Mouse (Mus musculus): Measurements from ENCODE around the gene Gfra4. TPM values are rescaled to one million over a fixed set of nuclear protein-coding genes. Genes with fewer than 3 reads are reported as not detected.

The Gfra4 gene
- 45.0 and 52.9 TPM in 2 replicates for polyA plus RNA-seq (2015; fragmentation: Nextera tagmentation; extraction: Ambion mirVana)

DNA sequence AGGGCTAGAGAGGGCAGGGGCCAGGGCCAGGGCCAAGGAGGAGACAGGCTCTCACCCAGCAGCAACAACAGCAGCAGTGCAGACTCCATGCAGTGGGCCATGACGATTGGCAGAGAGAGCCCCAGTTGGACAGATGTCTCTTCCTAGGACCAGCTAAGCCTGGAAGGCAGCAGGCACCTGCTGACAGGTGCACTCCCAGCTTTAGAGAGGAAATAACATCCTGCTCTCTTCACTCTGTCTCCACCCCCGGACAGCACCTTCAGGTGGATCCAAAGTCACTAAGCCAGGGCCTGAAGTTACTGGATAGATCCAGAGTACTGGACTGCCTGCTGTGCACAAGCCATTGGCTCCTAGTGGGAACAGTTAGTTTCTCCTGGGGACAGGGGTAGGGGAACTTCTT is at the start of gene Gfra4:
Gene Gfra4 (minus strand): TSS at position 101 of the 400 bp plus-strand sequence.
- no peak within 1 kb of the TSS for H3K27ac ChIP-seq (replicated peaks)
- H3K4me2 ChIP-seq: peak within 1 kb of the TSS; percentile 74
- H3K4me3 ChIP-seq: peak within 1 kb of the TSS; percentile 52
- WGBS: 75% methylated on average over 2 of the region's 2 CpGs
- no peaks in the 10 kb centered on the region for H3K9me3 ChIP-seq
- no peaks in the 10 kb centered on the region for H3K36me3 ChIP-seq
- peak within 1 kb of the TSS; percentile 63 for H3K9ac ChIP-seq
- no peak for ATAC-seq (ENCODE audit: low FRiP score, low read depth)
- H3K4me1 ChIP-seq (replicated peaks): peaks cover 19% of the 10 kb centered on the region
- 0 out of 2 replicates have a peak, but pooled peaks cover 11% of the 10 kb centered on the region for H3K27me3 ChIP-seq

DNA sequence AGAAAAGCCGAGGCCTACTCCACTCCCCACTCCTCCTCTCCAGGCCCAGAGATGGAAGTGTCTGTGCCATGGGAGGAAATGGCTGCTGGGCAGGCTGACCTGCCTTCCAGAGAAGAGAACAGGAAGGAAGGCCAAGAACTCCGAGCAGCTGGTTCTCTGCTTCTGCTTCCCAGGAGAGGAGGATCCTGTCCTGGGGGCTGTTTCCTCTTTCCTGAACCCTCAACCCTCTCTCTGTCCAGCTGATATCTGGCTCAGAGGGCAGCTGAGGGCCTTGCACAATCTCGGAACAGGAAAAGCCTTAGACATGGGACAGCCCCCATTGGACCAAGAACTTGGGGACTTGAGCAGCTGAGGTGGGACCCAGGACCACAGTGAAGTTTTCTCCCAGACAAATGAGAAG is 48.0 kb upstream of the Gfra4 start:
- H3K9me3 ChIP-seq: no peaks in the 10 kb centered on the region
- WGBS: 84% methylated on average over 3 of the region's 3 CpGs
- H3K4me2 ChIP-seq: no peak overlapping the region
- no peaks in the 10 kb centered on the region for H3K27me3 ChIP-seq
- no peaks in the 10 kb centered on the region for H3K4me1 ChIP-seq (replicated peaks)
- no peak overlapping the region for H3K4me3 ChIP-seq
- H3K36me3 ChIP-seq: no peaks in the 10 kb centered on the region
- no peak overlapping the region for H3K27ac ChIP-seq (replicated peaks)
- H3K9ac ChIP-seq: no peak overlapping the region
- ATAC-seq (ENCODE audit: low FRiP score, low read depth): no peak

DNA sequence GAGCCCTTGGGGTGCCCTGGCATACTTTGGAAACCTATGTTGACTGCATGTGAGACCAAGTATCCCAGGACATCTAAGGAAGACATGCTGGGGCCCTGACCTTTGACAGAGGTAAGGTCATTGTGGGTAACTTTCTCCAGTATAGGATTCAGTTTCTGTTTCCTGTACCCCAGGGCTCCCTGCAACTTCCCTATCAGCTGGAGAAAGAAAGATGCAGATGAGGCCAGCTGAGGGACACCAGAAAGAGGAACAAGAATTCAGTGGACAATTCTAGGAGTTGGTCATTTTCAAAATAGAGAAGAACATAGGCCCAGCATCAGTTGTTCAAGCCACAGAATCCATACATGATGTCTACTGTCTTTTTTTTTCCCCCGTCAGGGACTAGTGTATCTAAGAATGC is 46.7 kb upstream of the Gfra4 start:
- no peaks in the 10 kb centered on the region for H3K9me3 ChIP-seq
- no peak overlapping the region for H3K27ac ChIP-seq (replicated peaks)
- H3K4me1 ChIP-seq (replicated peaks): no peaks in the 10 kb centered on the region
- no peak overlapping the region for H3K9ac ChIP-seq
- no peak overlapping the region for H3K4me2 ChIP-seq
- no peak overlapping the region for H3K4me3 ChIP-seq
- H3K36me3 ChIP-seq: no peaks in the 10 kb centered on the region
- WGBS: 96% methylated on average over 1 of the region's 1 CpGs
- no peak for ATAC-seq (ENCODE audit: low FRiP score, low read depth)
- no peaks in the 10 kb centered on the region for H3K27me3 ChIP-seq

DNA sequence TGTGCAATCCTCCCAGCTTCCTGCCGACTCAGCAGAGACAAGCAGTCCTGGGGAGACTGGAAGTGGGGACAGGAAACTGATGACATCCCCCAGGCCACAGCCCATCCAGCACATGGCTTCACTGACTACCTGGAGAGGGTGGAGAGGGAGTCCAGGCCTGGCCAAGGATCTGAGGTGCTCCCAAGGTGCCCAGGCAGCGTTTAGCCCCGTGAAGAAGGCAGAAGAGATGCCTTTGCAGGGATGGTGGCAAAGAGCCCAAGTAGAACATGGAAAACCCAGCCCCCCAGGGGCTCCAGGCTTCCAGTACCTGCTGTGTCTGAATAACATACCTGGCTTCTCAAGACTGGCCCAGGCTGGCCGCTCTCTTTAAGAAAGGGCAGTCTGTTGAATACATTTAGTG is 45.7 kb upstream of the Gfra4 start:
- no peaks in the 10 kb centered on the region for H3K9me3 ChIP-seq
- no peak for ATAC-seq (ENCODE audit: low FRiP score, low read depth)
- H3K27ac ChIP-seq (replicated peaks): no peak overlapping the region
- no peaks in the 10 kb centered on the region for H3K27me3 ChIP-seq
- no peak overlapping the region for H3K9ac ChIP-seq
- H3K36me3 ChIP-seq: no peaks in the 10 kb centered on the region
- no peaks in the 10 kb centered on the region for H3K4me1 ChIP-seq (replicated peaks)
- H3K4me2 ChIP-seq: no peak overlapping the region
- WGBS: 82% methylated on average over 4 of the region's 4 CpGs
- no peak overlapping the region for H3K4me3 ChIP-seq

DNA sequence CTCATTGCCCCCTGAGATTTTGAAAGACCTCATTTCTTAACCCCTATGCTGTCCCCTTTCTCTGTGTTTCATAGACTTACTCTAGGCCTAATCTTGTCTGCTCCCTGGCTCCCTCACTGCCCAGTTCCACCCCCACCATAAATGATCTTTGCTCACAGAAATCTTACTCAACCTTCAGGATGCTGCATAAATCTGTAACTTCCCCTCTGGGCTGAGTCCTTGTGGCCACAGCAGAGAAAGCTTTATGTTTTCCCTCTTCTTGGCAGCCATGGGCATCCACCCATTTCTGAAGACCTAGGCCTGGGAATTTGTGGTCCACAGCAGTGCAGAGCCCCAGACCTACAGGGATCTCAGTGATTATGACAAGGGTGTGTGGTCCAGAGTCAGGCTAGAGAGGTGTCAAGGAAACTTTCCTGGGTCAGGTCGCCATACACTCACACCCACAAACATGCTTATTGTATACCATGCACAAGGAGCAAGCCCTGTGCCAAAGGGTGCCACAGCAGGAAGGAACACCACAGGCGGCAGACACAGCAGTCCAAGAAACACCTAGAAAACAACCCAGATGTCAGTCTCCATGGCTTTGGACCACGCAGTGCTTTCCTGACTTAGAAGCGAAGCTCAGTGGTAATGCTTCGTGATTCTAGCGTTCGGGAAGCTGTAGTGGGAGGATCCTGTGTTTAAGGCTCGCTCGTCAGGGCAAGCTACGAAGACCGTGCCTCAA is 43.9 kb upstream of the Gfra4 start, which contains the start of gene Siglec1:
Gene Siglec1 (minus strand): TSS at position 99 of the 724 bp plus-strand sequence.
- 88% methylated on average over 11 of the region's 11 CpGs for WGBS
- no peak for ATAC-seq (ENCODE audit: low FRiP score, low read depth)
- Histone ChIP-seq H3K36me3 (no peaks in the 10 kb centered on the region), H3K27ac (replicated peaks) (no peak within 1 kb of the TSS), H3K9me3 (no peaks in the 10 kb centered on the region), H3K9ac (no peak within 1 kb of the TSS), H3K4me1 (replicated peaks) (no peaks in the 10 kb centered on the region), H3K4me3 (no peak within 1 kb of the TSS), H3K27me3 (no peaks in the 10 kb centered on the region), H3K4me2 (no peak within 1 kb of the TSS)

DNA sequence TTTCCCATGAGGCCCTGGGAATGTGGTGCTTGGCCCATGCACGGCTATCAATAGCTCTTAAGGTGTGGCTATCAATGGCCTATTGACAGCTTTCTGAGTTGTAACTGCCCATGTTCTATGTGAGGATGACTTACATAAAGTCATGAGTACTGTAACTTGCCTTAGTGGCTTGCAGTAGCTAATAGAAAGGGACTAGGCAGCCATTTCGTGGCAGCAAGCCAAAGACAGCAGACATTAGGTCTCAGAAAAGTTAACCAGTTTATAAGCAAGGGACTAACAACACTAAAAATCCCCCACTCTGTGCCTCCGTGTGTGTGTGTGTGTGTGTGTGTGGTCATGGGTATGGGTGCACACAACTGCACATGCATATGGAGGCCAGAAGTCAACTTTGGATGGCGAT is 41.3 kb upstream of the Gfra4 start:
- H3K27me3 ChIP-seq: no peaks in the 10 kb centered on the region
- H3K4me2 ChIP-seq: no peak overlapping the region
- no peaks in the 10 kb centered on the region for H3K36me3 ChIP-seq
- no peak for ATAC-seq (ENCODE audit: low FRiP score, low read depth)
- no peak overlapping the region for H3K27ac ChIP-seq (replicated peaks)
- no peaks in the 10 kb centered on the region for H3K4me1 ChIP-seq (replicated peaks)
- WGBS: 85% methylated on average over 4 of the region's 4 CpGs
- no peak overlapping the region for H3K4me3 ChIP-seq
- H3K9ac ChIP-seq: no peak overlapping the region
- H3K9me3 ChIP-seq: no peaks in the 10 kb centered on the region

DNA sequence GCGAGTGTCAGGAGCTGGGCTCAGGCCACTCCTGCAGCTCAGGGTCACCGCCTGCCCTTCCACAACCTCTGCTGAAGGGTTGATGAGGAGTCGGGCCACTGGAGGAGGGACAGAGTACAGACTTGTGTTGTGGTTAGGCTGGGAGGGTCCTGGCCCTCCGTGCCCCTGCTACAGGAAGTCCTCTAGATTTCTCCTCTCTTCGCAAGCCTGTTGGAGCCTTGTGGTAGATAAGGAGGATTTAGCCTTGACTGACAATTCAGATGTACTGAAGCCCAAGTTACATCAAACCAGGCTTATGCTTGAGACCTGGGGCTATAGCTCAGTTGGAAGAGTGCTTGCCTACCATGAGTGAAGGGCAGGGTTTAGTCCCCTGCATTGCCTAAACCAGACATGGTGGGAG is 37.6 kb upstream of the Gfra4 start:
- WGBS: 92% methylated on average over 5 of the region's 5 CpGs
- H3K4me3 ChIP-seq: no peak overlapping the region
- H3K4me1 ChIP-seq (replicated peaks): no peaks in the 10 kb centered on the region
- no peak overlapping the region for H3K27ac ChIP-seq (replicated peaks)
- no peak overlapping the region for H3K9ac ChIP-seq
- no peaks in the 10 kb centered on the region for H3K27me3 ChIP-seq
- H3K36me3 ChIP-seq: no peaks in the 10 kb centered on the region
- no peaks in the 10 kb centered on the region for H3K9me3 ChIP-seq
- no peak overlapping the region for H3K4me2 ChIP-seq
- ATAC-seq (ENCODE audit: low FRiP score, low read depth): no peak

DNA sequence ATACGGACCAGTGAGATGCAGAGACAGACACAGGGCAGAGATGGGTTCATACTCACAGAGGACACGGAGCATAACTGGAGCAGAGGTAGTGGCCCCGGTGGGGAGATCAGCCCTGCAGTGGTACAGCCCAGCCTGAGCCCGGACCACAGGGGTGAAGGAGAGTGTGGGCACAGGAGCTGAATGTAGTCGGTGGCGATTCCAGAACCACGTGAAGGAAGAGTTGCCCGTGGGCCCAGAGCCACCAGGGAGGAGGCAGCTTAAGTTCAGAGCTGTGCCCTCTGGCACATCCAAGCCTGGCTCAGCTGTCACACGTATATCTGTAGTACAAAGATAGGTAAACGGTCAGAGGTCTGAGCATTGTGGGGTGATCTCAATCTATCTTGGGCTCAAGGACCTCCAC is 29.6 kb upstream of the Gfra4 start:
- no peaks in the 10 kb centered on the region for H3K9me3 ChIP-seq
- no peaks in the 10 kb centered on the region for H3K36me3 ChIP-seq
- no peak overlapping the region for H3K4me3 ChIP-seq
- H3K9ac ChIP-seq: no peak overlapping the region
- no peaks in the 10 kb centered on the region for H3K4me1 ChIP-seq (replicated peaks)
- 90% methylated on average over 10 of the region's 10 CpGs for WGBS
- no peak overlapping the region for H3K4me2 ChIP-seq
- no peaks in the 10 kb centered on the region for H3K27me3 ChIP-seq
- ATAC-seq (ENCODE audit: low FRiP score, low read depth): no peak
- H3K27ac ChIP-seq (replicated peaks): no peak overlapping the region

DNA sequence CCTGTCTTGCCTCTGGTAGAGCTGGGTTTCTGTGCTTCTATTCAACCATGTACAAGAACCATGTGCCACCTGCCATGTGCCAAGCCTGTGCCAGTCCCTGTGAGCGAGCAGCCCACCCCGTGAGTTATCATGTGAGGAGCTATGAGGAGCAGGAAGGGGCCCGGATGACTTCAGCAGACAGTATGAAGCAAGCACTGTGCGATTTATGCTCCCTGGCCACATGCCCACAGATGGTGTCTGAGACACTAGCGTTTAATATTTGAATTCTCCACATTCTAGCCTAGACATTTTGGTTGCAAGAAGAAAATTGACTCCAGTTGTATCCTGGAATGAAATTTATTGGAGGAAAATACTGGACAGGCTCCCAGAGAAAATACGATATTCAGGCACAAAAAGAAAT is 24.6 kb upstream of the Gfra4 start:
- Histone ChIP-seq H3K4me2 (no peak overlapping the region), H3K9me3 (no peaks in the 10 kb centered on the region), H3K4me3 (no peak overlapping the region), H3K36me3 (no peaks in the 10 kb centered on the region), H3K27ac (replicated peaks) (no peak overlapping the region), H3K4me1 (replicated peaks) (peaks cover 4% of the 10 kb centered on the region), H3K9ac (no peak overlapping the region), H3K27me3 (peaks cover 16% of the 10 kb centered on the region)
- WGBS: 77% methylated on average over 6 of the region's 6 CpGs
- no peak for ATAC-seq (ENCODE audit: low FRiP score, low read depth)

DNA sequence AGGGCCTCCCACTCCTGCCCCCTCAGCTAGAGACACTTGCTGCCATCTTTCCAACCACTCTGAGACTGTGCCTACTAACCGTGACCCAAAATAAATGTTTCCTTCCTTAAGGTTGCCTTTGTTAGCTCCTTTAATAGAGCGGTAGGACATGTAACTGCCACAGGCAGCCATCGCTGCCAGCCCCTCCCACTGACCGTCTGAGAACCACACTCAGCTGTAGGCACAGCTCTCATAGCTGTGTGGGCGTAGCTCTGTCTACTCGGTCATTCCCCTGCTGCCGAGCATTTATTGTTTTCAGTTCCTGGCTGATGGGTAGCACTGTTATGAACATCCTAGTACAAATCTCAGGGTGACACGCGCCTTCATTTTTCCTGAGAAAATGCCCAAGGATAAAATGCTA is 23.5 kb upstream of the Gfra4 start:
- Histone ChIP-seq H3K27me3 (peaks cover 24% of the 10 kb centered on the region), H3K4me2 (no peak overlapping the region), H3K27ac (replicated peaks) (no peak overlapping the region), H3K4me3 (no peak overlapping the region), H3K36me3 (no peaks in the 10 kb centered on the region), H3K4me1 (replicated peaks) (peaks cover 4% of the 10 kb centered on the region), H3K9me3 (no peaks in the 10 kb centered on the region), H3K9ac (no peak overlapping the region)
- no peak for ATAC-seq (ENCODE audit: low FRiP score, low read depth)
- WGBS: 69% methylated on average over 9 of the region's 9 CpGs

DNA sequence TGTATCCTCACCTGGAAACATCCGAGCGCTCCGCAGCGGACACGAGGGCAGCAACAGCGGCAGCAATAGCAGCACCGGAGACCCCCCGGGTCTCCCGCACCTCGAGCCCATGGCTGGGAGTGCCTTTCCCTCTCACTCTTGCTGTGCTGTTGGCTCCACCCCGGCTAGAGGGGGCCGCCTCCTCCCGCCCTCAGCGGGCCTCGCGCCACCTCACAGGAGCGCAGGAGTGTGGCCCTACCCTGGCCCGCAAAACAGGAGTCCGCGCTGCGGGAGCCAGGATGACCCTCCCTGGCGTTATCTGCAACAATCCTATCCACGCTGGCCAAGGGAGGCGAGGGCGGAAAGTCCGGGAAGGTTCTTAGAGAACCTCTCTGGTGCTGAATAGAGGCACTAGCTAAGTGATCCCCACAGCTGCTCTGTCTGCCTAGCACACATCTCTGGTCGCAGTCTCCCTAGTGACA is 20.5 kb upstream of the Gfra4 start, which contains the start of gene Adam33:
Gene Adam33 (minus strand): TSS at position 411 of the 461 bp plus-strand sequence.
- peak within 1 kb of the TSS; percentile 63 for H3K4me2 ChIP-seq
- no peaks in the 10 kb centered on the region for H3K9me3 ChIP-seq
- peaks cover 24% of the 10 kb centered on the region for H3K27me3 ChIP-seq
- ATAC-seq (ENCODE audit: low FRiP score, low read depth): no peak
- H3K27ac ChIP-seq (replicated peaks): no peak within 1 kb of the TSS
- 2% methylated on average over 26 of the region's 27 CpGs for WGBS
- H3K4me1 ChIP-seq (replicated peaks): peaks cover 7% of the 10 kb centered on the region
- H3K4me3 ChIP-seq: peak within 1 kb of the TSS; percentile 26
- no peak within 1 kb of the TSS for H3K9ac ChIP-seq
- H3K36me3 ChIP-seq: no peaks in the 10 kb centered on the region

DNA sequence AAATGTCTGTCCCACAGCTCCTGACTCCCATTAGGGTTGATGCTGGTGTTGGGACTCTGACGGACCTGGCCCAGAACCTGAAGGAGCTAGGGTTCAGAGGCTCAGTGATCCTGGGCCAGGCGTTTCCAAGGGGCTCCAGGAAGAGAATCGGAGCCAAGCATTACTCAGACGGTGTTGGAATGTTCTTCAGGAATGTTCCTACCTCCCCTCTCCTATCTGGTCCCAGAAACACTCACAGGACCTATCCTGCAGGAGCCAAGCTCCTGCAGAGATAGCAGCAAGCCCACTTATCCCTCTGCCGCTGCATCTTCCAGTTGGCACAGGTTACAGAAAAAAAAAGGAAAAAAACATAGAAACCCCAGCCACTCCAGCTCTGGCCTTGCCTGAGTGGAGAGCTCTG is 18.7 kb upstream of the Gfra4 start:
- peaks cover 25% of the 10 kb centered on the region for H3K27me3 ChIP-seq

DNA sequence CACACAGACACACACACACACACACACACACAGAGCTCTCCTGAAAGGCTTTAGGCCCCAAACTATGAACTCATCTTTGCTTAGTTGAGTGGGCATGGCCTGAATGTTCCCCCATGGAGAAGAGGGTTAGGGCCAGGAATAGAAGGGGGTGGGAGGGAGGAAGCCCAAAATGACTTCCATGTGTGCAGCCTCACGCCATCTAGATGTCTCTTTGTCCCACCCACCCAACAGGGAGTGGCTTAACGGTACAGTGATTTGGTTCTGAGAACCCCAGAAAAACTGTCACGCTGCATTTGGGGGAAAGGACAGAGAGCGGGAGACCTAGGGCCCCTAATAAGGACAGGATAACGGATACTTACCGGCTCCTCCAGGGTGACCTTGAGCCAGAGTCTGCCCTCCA is 17.9 kb upstream of the Gfra4 start:
- Histone ChIP-seq H3K36me3 (no peaks in the 10 kb centered on the region), H3K4me3 (no peak overlapping the region), H3K27ac (replicated peaks) (no peak overlapping the region)

More for the DNA sequence above, 18.7 kb upstream of the Gfra4 start:
- no peak overlapping the region for H3K4me3 ChIP-seq
- H3K9me3 ChIP-seq: no peaks in the 10 kb centered on the region
- peaks cover 7% of the 10 kb centered on the region for H3K4me1 ChIP-seq (replicated peaks)
- H3K4me2 ChIP-seq: no peak overlapping the region
- no peak for ATAC-seq (ENCODE audit: low FRiP score, low read depth)
- 77% methylated on average over 5 of the region's 5 CpGs for WGBS
- no peak overlapping the region for H3K9ac ChIP-seq
- no peak overlapping the region for H3K27ac ChIP-seq (replicated peaks)
- no peaks in the 10 kb centered on the region for H3K36me3 ChIP-seq

More for the DNA sequence above, 17.9 kb upstream of the Gfra4 start:
- H3K4me2 ChIP-seq: no peak overlapping the region
- no peak for ATAC-seq (ENCODE audit: low FRiP score, low read depth)
- peaks cover 33% of the 10 kb centered on the region for H3K27me3 ChIP-seq
- peaks cover 10% of the 10 kb centered on the region for H3K4me1 ChIP-seq (replicated peaks)
- H3K9me3 ChIP-seq: no peaks in the 10 kb centered on the region
- WGBS: 59% methylated on average over 6 of the region's 6 CpGs
- no peak overlapping the region for H3K9ac ChIP-seq
